Mouse (Mus musculus): Measurements from ENCODE around the gene 5730409E04Rik. TPM values are rescaled to one million over a fixed set of nuclear protein-coding genes. Genes with fewer than 3 reads are reported as not detected.

Gene 5730409E04Rik
- polyA plus RNA-seq, 1 experiment from 2014 or later, result 16.8 TPM

DNA sequence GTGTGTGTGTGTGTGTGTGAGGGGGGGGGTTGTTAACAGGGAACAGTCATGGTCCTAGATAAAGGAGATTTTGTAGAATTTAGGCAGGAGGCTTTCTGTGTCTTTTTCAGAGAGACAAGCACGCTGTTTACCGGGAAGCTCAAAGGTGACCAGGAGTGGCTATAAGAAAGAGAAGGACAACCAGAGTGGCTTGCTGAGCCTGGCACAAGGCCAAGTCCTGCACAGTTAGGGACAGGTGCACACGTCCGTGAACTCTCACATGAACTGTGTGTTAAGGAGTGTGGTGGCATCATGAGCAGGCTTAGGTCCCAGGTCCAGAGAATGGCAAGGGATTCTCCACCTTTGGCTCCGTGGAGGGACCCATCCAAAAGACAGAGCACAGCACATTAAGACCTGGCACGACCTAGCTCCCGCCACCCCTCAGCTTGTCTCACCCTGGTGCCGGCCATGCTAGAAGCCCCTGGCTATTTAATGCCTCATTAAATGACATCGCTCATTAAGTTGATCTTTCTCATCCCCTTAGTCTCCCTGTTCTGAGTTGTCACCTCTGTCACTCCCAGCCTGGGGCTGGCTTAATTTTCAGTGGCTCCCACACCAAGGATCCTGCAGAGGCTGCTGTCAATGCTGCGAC, 34.8 kb downstream of the 5730409E04Rik start:
- Histone ChIP-seq H3K4me3 (replicated peaks; ENCODE audit: low read length) (no peak overlapping the region), H3K4me1 (replicated peaks; ENCODE audit: control insufficient read depth, insufficient read depth, low read length) (peaks cover 8% of the 10 kb centered on the region), H3K9me3 (ENCODE audit: control insufficient read depth, low read length) (no peaks in the 10 kb centered on the region), H3K9ac (no peak overlapping the region), H3K27ac (no peak overlapping the region), H3K4me2 (replicated peaks) (no peak overlapping the region), H3K36me3 (replicated peaks; ENCODE audit: control insufficient read depth, insufficient read depth) (no peaks in the 10 kb centered on the region), H3K27me3 (ENCODE audit: control insufficient read depth, insufficient read depth, low read length) (no peaks in the 10 kb centered on the region; the same call in 1 of the 2 replicates)
- ATAC-seq (ENCODE audit: low FRiP score), result no peak
- 64% methylated on average over 10 of the region's 10 CpGs for WGBS
- DNase-seq (ENCODE audit: low spot score), result no peak

DNA sequence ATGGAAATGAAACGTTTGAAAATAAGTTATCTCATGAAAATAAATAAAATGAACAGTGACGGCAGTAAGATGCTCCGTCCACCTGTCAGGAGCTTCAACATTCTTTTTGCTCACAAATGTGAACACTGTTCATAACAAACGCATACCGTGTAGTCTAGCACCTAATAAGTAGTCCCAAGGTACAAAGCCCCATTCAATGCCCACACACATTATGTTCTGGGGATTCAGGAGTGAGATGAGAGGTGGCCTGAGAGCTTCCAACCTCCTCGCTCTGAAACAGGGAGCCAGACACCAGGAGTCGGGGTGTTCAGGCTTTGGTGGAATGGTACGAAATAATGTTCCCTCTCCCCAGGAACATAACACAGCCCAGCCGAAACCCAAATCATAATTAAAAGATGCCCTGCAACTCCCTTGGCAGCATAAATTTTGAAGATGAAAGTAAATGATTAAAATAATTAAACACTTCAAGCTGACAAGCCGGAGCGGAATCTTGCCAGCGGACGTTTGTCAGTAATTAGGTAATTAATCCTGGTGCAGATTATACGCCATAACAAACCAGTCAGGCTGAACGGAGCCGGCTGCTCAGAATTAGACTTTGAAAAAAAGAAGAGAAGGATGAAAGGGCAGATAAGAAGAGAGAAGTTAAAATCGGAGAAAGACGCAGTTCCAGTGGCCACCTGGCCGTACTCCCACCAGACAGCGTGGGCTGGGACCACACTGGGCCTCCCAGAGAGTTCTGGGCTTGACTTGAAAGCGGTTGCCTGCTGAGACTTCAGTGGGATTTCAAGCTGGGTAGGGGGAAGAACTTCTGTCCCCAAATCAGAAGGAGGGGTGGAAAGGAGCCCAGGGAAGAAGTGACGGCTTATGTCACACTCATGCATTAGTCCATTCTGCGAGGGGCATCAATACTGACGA, 38.6 kb downstream of the 5730409E04Rik start:
- 28% methylated on average over 24 of the region's 24 CpGs for WGBS

DNA sequence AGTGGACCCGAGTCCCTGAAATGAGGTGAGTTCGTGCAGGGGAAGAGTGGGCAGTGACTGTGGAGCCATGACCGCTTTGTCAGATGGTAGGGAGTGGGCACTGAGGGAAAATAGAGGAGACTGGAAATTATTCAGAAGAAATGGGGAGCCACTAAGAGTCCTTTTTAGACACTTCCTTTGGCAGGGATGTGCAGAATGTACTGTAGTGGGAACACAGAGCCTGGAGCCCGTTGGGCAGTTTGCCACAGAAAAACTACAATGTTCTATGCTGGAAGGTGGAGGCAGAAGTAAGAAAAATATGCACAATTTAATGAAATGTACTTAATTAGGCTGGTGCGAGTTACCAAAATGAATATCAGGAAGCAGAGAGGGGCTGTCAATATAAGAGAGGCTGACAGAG, 43.5 kb downstream of the 5730409E04Rik start:
- Histone ChIP-seq H3K36me3 (replicated peaks; ENCODE audit: control insufficient read depth, insufficient read depth) (no peaks in the 10 kb centered on the region), H3K9me3 (ENCODE audit: control insufficient read depth, low read length) (no peaks in the 10 kb centered on the region), H3K27me3 (ENCODE audit: control insufficient read depth, insufficient read depth, low read length) (no peaks in the 10 kb centered on the region), H3K27ac (no peak overlapping the region), H3K9ac (no peak overlapping the region), H3K4me1 (replicated peaks; ENCODE audit: control insufficient read depth, insufficient read depth, low read length) (peaks cover 6% of the 10 kb centered on the region), H3K4me2 (replicated peaks) (no peak overlapping the region), H3K4me3 (replicated peaks; ENCODE audit: low read length) (no peak overlapping the region)
- DNase-seq (ENCODE audit: low spot score), result no peak
- ATAC-seq (ENCODE audit: low FRiP score), result no peak
- WGBS, result 87% methylated on average over 5 of the region's 5 CpGs

More for the DNA sequence above, 38.6 kb downstream of the 5730409E04Rik start:
- no peaks in the 10 kb centered on the region for H3K9me3 ChIP-seq (ENCODE audit: control insufficient read depth, low read length)
- peak overlapping the region; percentile 25 for H3K4me2 ChIP-seq (replicated peaks)
- DNase-seq (ENCODE audit: low spot score) (peak; percentile 69), ATAC-seq (ENCODE audit: low FRiP score) (no peak)
- H3K4me3 ChIP-seq (replicated peaks; ENCODE audit: low read length), result no peak overlapping the region
- peak overlapping the region; percentile 51; the same call in 1 of the 2 replicates for H3K27ac ChIP-seq
- no peak overlapping the region for H3K9ac ChIP-seq
- H3K4me1 ChIP-seq (replicated peaks; ENCODE audit: control insufficient read depth, insufficient read depth, low read length), result peaks cover 8% of the 10 kb centered on the region
- no peaks in the 10 kb centered on the region for H3K36me3 ChIP-seq (replicated peaks; ENCODE audit: control insufficient read depth, insufficient read depth)
- H3K27me3 ChIP-seq (ENCODE audit: control insufficient read depth, insufficient read depth, low read length), result no peaks in the 10 kb centered on the region; the same call in 1 of the 2 replicates

DNA sequence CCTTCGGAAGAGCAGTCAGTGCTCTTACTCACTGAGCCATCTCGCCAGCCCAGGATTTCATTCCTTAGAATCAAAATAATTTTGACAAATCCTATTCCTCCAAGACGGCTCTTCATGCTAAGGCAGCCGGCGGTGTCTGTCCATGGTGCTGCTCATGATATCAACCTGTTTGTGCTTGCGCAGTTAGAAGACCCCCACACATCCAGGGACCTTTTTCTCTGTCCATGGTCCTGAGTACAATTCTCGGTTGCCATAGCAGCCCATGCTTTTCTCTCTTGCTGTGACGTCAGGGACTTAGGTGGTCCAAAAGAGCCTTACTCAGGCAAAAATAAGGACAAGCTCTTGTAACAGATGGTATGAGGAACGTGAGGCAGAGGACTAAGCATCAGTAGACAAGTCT, 45.7 kb downstream of the 5730409E04Rik start:
- ATAC-seq (ENCODE audit: low FRiP score) (no peak), DNase-seq (ENCODE audit: low spot score) (no peak)
- Histone ChIP-seq H3K27me3 (ENCODE audit: control insufficient read depth, insufficient read depth, low read length) (no peaks in the 10 kb centered on the region), H3K4me1 (replicated peaks; ENCODE audit: control insufficient read depth, insufficient read depth, low read length) (no peaks in the 10 kb centered on the region), H3K9ac (no peak overlapping the region), H3K9me3 (ENCODE audit: control insufficient read depth, low read length) (no peaks in the 10 kb centered on the region), H3K4me2 (replicated peaks) (no peak overlapping the region), H3K36me3 (replicated peaks; ENCODE audit: control insufficient read depth, insufficient read depth) (no peaks in the 10 kb centered on the region), H3K27ac (no peak overlapping the region), H3K4me3 (replicated peaks; ENCODE audit: low read length) (no peak overlapping the region)
- WGBS, result 20% methylated on average over 9 of the region's 9 CpGs

DNA sequence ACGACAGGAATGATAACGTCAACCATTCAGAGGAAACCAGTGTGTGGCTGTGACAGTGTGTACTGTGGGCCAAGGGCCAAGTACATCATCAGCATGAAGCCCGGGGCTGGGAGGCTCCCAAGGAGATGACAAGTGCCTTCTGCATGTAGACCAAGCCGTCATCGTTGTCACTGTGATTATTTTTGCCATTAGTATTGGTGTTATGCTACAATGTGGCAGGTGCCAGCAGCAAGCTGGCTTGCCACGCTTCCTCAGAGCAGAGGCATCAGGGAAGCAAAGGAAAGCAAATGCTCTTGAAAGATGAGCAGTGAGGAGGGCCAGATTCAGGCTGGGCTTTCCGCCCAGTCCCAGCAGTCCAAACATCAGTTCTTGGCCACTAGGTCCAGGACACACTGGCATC, 51.6 kb downstream of the 5730409E04Rik start:
- Histone ChIP-seq H3K27ac (no peak overlapping the region), H3K9ac (no peak overlapping the region), H3K27me3 (ENCODE audit: control insufficient read depth, insufficient read depth, low read length) (no peaks in the 10 kb centered on the region), H3K4me1 (replicated peaks; ENCODE audit: control insufficient read depth, insufficient read depth, low read length) (no peaks in the 10 kb centered on the region), H3K9me3 (ENCODE audit: control insufficient read depth, low read length) (no peaks in the 10 kb centered on the region), H3K4me2 (replicated peaks) (no peak overlapping the region), H3K4me3 (replicated peaks; ENCODE audit: low read length) (no peak overlapping the region), H3K36me3 (replicated peaks; ENCODE audit: control insufficient read depth, insufficient read depth) (no peaks in the 10 kb centered on the region)
- WGBS, result 70% methylated on average over 7 of the region's 7 CpGs
- DNase-seq (ENCODE audit: low spot score), result no peak
- no peak for ATAC-seq (ENCODE audit: low FRiP score)

Small RNAs within 50 kb of the gene (microRNA-seq; reads per million reads assigned to microRNA genes)
- gene Mir7119, result not detected

Other genes with a start within 250 kb of the 5730409E04Rik start
- gene Ago3, start 180.3 kb upstream of the 5730409E04Rik start, polyA plus RNA-seq (2014; fragmentation: Nextera tagmentation; extraction: Ambion mirVana), result 14.3 and 19.7 TPM in 2 replicates
- 14.3 and 15.0 TPM in 2 replicates for gene Ago1, start 141.2 kb upstream of the 5730409E04Rik start, polyA plus RNA-seq (2014; fragmentation: Nextera tagmentation; extraction: Ambion mirVana)
- 8.8 and 9.8 TPM in 2 replicates for gene Ago4, start 76.3 kb upstream of the 5730409E04Rik start, polyA plus RNA-seq (2014; fragmentation: Nextera tagmentation; extraction: Ambion mirVana)
- gene Clspn, start 52.9 kb upstream of the 5730409E04Rik start, polyA plus RNA-seq (2014; fragmentation: Nextera tagmentation; extraction: Ambion mirVana), result 3.7 and 5.8 TPM in 2 replicates
- gene Psmb2, start 67.8 kb downstream of the 5730409E04Rik start, polyA plus RNA-seq (2014; fragmentation: Nextera tagmentation; extraction: Ambion mirVana), result 432 and 451 TPM in 2 replicates
- gene Tfap2e, start 126.4 kb downstream of the 5730409E04Rik start, polyA plus RNA-seq (2014; fragmentation: Nextera tagmentation; extraction: Ambion mirVana), result 0.48 and 0.54 TPM in 2 replicates
- 116 and 123 TPM in 2 replicates for gene Ncdn, start 143.6 kb downstream of the 5730409E04Rik start, polyA plus RNA-seq (2014; fragmentation: Nextera tagmentation; extraction: Ambion mirVana)
- 37.3 and 42.6 TPM in 2 replicates for gene AU040320, start 143.7 kb downstream of the 5730409E04Rik start, polyA plus RNA-seq (2014; fragmentation: Nextera tagmentation; extraction: Ambion mirVana)

Data from hindbrain, embryonic 14.5 days (tissue).